Mouse (Mus musculus): ENCODE measurements around the gene Alg9.

The Alg9 gene

GRCm38 (mm10) chr9:50852634-50853349 is 78.0 kb downstream of the Alg9 start:
- in situ Hi-C loops (cut with MboI), result loop anchor here (10.0 kb wide), 1 partner anchor 162 kb away; no protein-coding TSS in a partner anchor

- in situ Hi-C loops (cut with MboI), result loop anchor here (10.0 kb wide), 1 partner anchor 160 kb away; no protein-coding TSS in a partner anchor
Measured at GRCm38 (mm10) chr9:50854376-50854775, 79.6 kb downstream of the Alg9 start.

- in situ Hi-C loops (cut with MboI), result loop anchor here (10.0 kb wide), 1 partner anchor 160 kb away; no protein-coding TSS in a partner anchor
Measured at GRCm38 (mm10) chr9:50855133-50855766, 80.4 kb downstream of the Alg9 start.

GRCm38 (mm10) chr9:50855780-50856179 is 81.0 kb downstream of the Alg9 start:
- in situ Hi-C loops (cut with MboI), result loop anchor here (10.0 kb wide), 1 partner anchor 159 kb away; no protein-coding TSS in a partner anchor

- in situ Hi-C loops (cut with MboI), result loop anchor here (10.0 kb wide), 1 partner anchor 158 kb away; no protein-coding TSS in a partner anchor
Measured at GRCm38 (mm10) chr9:50856341-50857081, 81.7 kb downstream of the Alg9 start.

GRCm38 (mm10) chr9:50857082-50857641 is 82.3 kb downstream of the Alg9 start:
- in situ Hi-C loops (cut with MboI), result loop anchor here (10.0 kb wide), 1 partner anchor 158 kb away; no protein-coding TSS in a partner anchor

- in situ Hi-C loops (cut with MboI), result loop anchor here (10.0 kb wide), 1 partner anchor 156 kb away; no protein-coding TSS in a partner anchor
Measured at GRCm38 (mm10) chr9:50858681-50859080, 83.9 kb downstream of the Alg9 start.

GRCm38 (mm10) chr9:50861119-50861839 is 86.5 kb downstream of the Alg9 start:
- in situ Hi-C loops (cut with MboI), result no loop called here

- in situ Hi-C loops (cut with MboI), result no loop called here
Measured at GRCm38 (mm10) chr9:50863824-50864223, 89.0 kb downstream of the Alg9 start.

- in situ Hi-C loops (cut with MboI), result no loop called here
Measured at GRCm38 (mm10) chr9:50864877-50865276, 90.1 kb downstream of the Alg9 start.

GRCm38 (mm10) chr9:50865803-50866202 is 91.0 kb downstream of the Alg9 start:
- in situ Hi-C loops (cut with MboI), result no loop called here

GRCm38 (mm10) chr9:50867015-50867414 is 92.2 kb downstream of the Alg9 start:
- in situ Hi-C loops (cut with MboI), result no loop called here

GRCm38 (mm10) chr9:50868182-50868581 is 93.4 kb downstream of the Alg9 start:
- in situ Hi-C loops (cut with MboI), result no loop called here

- in situ Hi-C loops (cut with MboI), result no loop called here
Measured at GRCm38 (mm10) chr9:50873210-50873609, 98.4 kb downstream of the Alg9 start.

GRCm38 (mm10) chr9:50874031-50874430 is 99.2 kb downstream of the Alg9 start:
- in situ Hi-C loops (cut with MboI), result no loop called here

- in situ Hi-C loops (cut with MboI), result no loop called here
Measured at GRCm38 (mm10) chr9:50875470-50875869, 100.7 kb downstream of the Alg9 start.

- in situ Hi-C loops (cut with MboI), result no loop called here
Measured at GRCm38 (mm10) chr9:50876287-50876686, 101.5 kb downstream of the Alg9 start.

- in situ Hi-C loops (cut with MboI), result no loop called here
Measured at GRCm38 (mm10) chr9:50877431-50877830, 102.6 kb downstream of the Alg9 start.

GRCm38 (mm10) chr9:50882183-50882582 is 107.4 kb downstream of the Alg9 start:
- in situ Hi-C loops (cut with MboI), result no loop called here

- in situ Hi-C loops (cut with MboI), result no loop called here
Measured at GRCm38 (mm10) chr9:50884093-50884492, 109.3 kb downstream of the Alg9 start.
